Mouse (Mus musculus) MEL (cell line): ENCODE data around the gene Itprip. TPM values are rescaled to one million over a fixed set of nuclear protein-coding genes. Genes with fewer than 3 reads are reported as not detected.

Experiments
- DNase-seq: peaks from one replicate; pipeline ENCODE4 v3.0.0; 2011; ENCODE audit warnings: low read depth, low spot score
- H3K27ac ChIP-seq: 2 replicates; pipeline ENCODE4 v1.5.1; 2012; ENCODE audit warnings: low read depth, mild to moderate bottlenecking, control low read depth, low read length, moderate library complexity; ENCODE audit not compliant: control insufficient read depth
- H3K27me3 ChIP-seq, 2 experiments: fragments of 150-350 bp in 1 of 2; sonication (generic) in 1 of 2; 2 replicates each; pipeline ENCODE4 v1.6.1; 2012; ENCODE audit warnings: low read length in 2 of 2, mild to moderate bottlenecking in 2 of 2, improper control_type of control experiment in 1 of 2, moderate library complexity in 1 of 2; ENCODE audit not compliant: insufficient read depth in 2 of 2, control insufficient read depth in 1 of 2
- H3K36me3 ChIP-seq, 2 experiments: 2 replicates each; pipeline ENCODE4 v1.6.1; 2012 to 2014; ENCODE audit warnings: low read length in 2 of 2, improper control_type of control experiment in 1 of 2, inconsistent platforms in 1 of 2, mild to moderate bottlenecking in 1 of 2; ENCODE audit not compliant: insufficient read depth in 2 of 2, control insufficient read depth in 1 of 2
- H3K4me1 ChIP-seq, 2 experiments: fragments of 150-350 bp in 1 of 2; sonication (generic) in 1 of 2; 2 replicates each; pipeline ENCODE4 v1.6.1; 2012; ENCODE audit warnings: low read length in 2 of 2, improper control_type of control experiment in 1 of 2, mild to moderate bottlenecking in 1 of 2; ENCODE audit not compliant: insufficient read depth in 2 of 2, control insufficient read depth in 1 of 2
- H3K4me3 ChIP-seq, 2 experiments: fragments of 150-350 bp in 1 of 2; sonication (generic) in 1 of 2; 2 replicates each; pipeline ENCODE4 v1.5.1; 2012; ENCODE audit warnings: low read depth in 2 of 2, low read length in 2 of 2, mild to moderate bottlenecking in 2 of 2, moderate library complexity in 2 of 2, control low read depth in 1 of 2, improper control_type of control experiment in 1 of 2; ENCODE audit not compliant: control insufficient read depth in 1 of 2, insufficient read depth in 1 of 2
- H3K79me2 ChIP-seq: 2 replicates; pipeline ENCODE4 v1.6.1; 2012; ENCODE audit warnings: mild to moderate bottlenecking, low read length, moderate library complexity; ENCODE audit not compliant: control insufficient read depth, poor library complexity, insufficient read depth
- H3K9ac ChIP-seq: 2 replicates; pipeline ENCODE4 v1.6.1; 2012; ENCODE audit warnings: low read depth, mild to moderate bottlenecking, control low read depth, low read length, moderate library complexity; ENCODE audit not compliant: control insufficient read depth, poor library complexity, severe bottlenecking
- H3K9me3 ChIP-seq: fragments of 150-350 bp; sonication (generic); replicated peaks from 2 replicates; pipeline ENCODE4 v1.6.1; 2012; ENCODE audit warnings: mild to moderate bottlenecking, low read length, improper control_type of control experiment, moderate library complexity; ENCODE audit not compliant: insufficient read depth
- BHLHE40 ChIP-seq: IDR thresholded peaks from 2 replicates; pipeline ENCODE4 v1.6.1; 2012; ENCODE audit warnings: low read depth, mild to moderate bottlenecking, inconsistent platforms, low read length, improper control_type of control experiment, borderline replicate concordance
- CHD1 ChIP-seq: IDR thresholded peaks from 2 replicates; pipeline ENCODE4 v1.6.1; 2012; ENCODE audit warnings: low read depth, mild to moderate bottlenecking, inconsistent platforms, low read length, improper control_type of control experiment
- CHD2 ChIP-seq: IDR thresholded peaks from 2 replicates; pipeline ENCODE4 v1.6.1; 2011; ENCODE audit warnings: low read length, improper control_type of control experiment
- CTCF ChIP-seq, 3 experiments: IDR thresholded peaks in 2 of 3; conservative IDR thresholded peaks in 1 of 3; 2 replicates each; pipeline ENCODE4 v1.5.1; 2011 to 2012; ENCODE audit warnings: low read length in 3 of 3, low read depth in 2 of 3, mild to moderate bottlenecking in 2 of 3, improper control_type of control experiment in 1 of 3, inconsistent platforms in 1 of 3, mixed read lengths in 1 of 3, moderate library complexity in 1 of 3; ENCODE audit not compliant: control insufficient read depth in 1 of 3, insufficient read depth in 1 of 3, poor library complexity in 1 of 3, severe bottlenecking in 1 of 3
- E2F4 ChIP-seq: IDR thresholded peaks from 2 replicates; pipeline ENCODE4 v1.6.1; 2011; ENCODE audit warnings: low read depth, low read length, improper control_type of control experiment, borderline replicate concordance
- ELF1 ChIP-seq: IDR thresholded peaks from 2 replicates; pipeline ENCODE4 v1.6.1; 2014; ENCODE audit warnings: low read depth, mild to moderate bottlenecking, inconsistent platforms, low read length, improper control_type of control experiment, moderate library complexity
- EP300 ChIP-seq, 2 experiments: IDR thresholded peaks; 2 replicates each; pipeline ENCODE4 v1.6.1; 2011; ENCODE audit warnings: improper control_type of control experiment in 2 of 2, low read length in 2 of 2, low read depth in 1 of 2, mild to moderate bottlenecking in 1 of 2
- ETS1 ChIP-seq: IDR thresholded peaks from 2 replicates; pipeline ENCODE4 v1.6.1; 2012; ENCODE audit warnings: low read depth, mild to moderate bottlenecking, inconsistent platforms, low read length, improper control_type of control experiment, moderate library complexity
- GABPA ChIP-seq: IDR thresholded peaks from 2 replicates; pipeline ENCODE4 v1.6.1; 2012; ENCODE audit warnings: low read depth, mild to moderate bottlenecking, inconsistent platforms, low read length, improper control_type of control experiment, moderate library complexity
- GATA1 ChIP-seq: IDR thresholded peaks from 2 replicates; pipeline ENCODE4 v1.6.1; 2011; ENCODE audit warnings: low read depth, low read length, improper control_type of control experiment
- JUND ChIP-seq: IDR thresholded peaks from 2 replicates; pipeline ENCODE4 v1.6.1; 2011; ENCODE audit warnings: low read depth, mild to moderate bottlenecking, improper control_type of control experiment, low read length
- MAFK ChIP-seq: IDR thresholded peaks from 2 replicates; pipeline ENCODE4 v1.6.1; 2011; ENCODE audit warnings: low read depth, mild to moderate bottlenecking, low read length, improper control_type of control experiment, borderline replicate concordance
- MAX ChIP-seq: IDR thresholded peaks from 2 replicates; pipeline ENCODE4 v1.6.1; 2011; ENCODE audit warnings: low read length, improper control_type of control experiment
- MAZ ChIP-seq: IDR thresholded peaks from 2 replicates; pipeline ENCODE4 v1.6.1; 2012; ENCODE audit warnings: low read depth, mild to moderate bottlenecking, inconsistent platforms, low read length, improper control_type of control experiment
- MEF2A ChIP-seq: IDR thresholded peaks from 2 replicates; pipeline ENCODE4 v1.6.1; 2014; ENCODE audit warnings: low read depth, mild to moderate bottlenecking, inconsistent platforms, low read length, improper control_type of control experiment; ENCODE audit not compliant: poor library complexity, insufficient replicate concordance, severe bottlenecking; ENCODE audit errors: extremely low read depth
- MXI1 ChIP-seq: IDR thresholded peaks from 2 replicates; pipeline ENCODE4 v1.6.1; 2011; ENCODE audit warnings: mild to moderate bottlenecking, low read depth, low read length, improper control_type of control experiment
- MYB ChIP-seq: IDR thresholded peaks from 2 replicates; pipeline ENCODE4 v1.6.1; 2011; ENCODE audit warnings: mild to moderate bottlenecking, low read depth, low read length, improper control_type of control experiment
- NELFE ChIP-seq: IDR thresholded peaks from 2 replicates; pipeline ENCODE4 v1.6.1; 2011; ENCODE audit warnings: low read depth, low read length, improper control_type of control experiment
- NRF1 ChIP-seq: IDR thresholded peaks from 2 replicates; pipeline ENCODE4 v1.6.1; 2014; ENCODE audit warnings: low read depth, mild to moderate bottlenecking, inconsistent platforms, low read length, improper control_type of control experiment, moderate library complexity; ENCODE audit not compliant: poor library complexity, insufficient read depth, severe bottlenecking
- POLR2A ChIP-seq, 2 experiments: IDR thresholded peaks; 2 replicates each; pipeline ENCODE4 v1.6.1; 2011 to 2012; ENCODE audit warnings: low read length in 2 of 2, mild to moderate bottlenecking in 2 of 2, control low read depth in 1 of 2, improper control_type of control experiment in 1 of 2, low read depth in 1 of 2, moderate library complexity in 1 of 2; ENCODE audit not compliant: control insufficient read depth in 1 of 2, insufficient read depth in 1 of 2, poor library complexity in 1 of 2
- POLR2AphosphoS2 ChIP-seq: IDR thresholded peaks from 2 replicates; pipeline ENCODE4 v1.6.1; 2011; ENCODE audit warnings: low read length, improper control_type of control experiment
- POLR2AphosphoS5 ChIP-seq: IDR thresholded peaks from 2 replicates; pipeline ENCODE4 v1.6.1; 2012; ENCODE audit warnings: low read depth, borderline replicate concordance, mild to moderate bottlenecking, inconsistent platforms, low read length, moderate library complexity, mixed read lengths
- RAD21 ChIP-seq: IDR thresholded peaks from 2 replicates; pipeline ENCODE4 v1.6.1; 2011; ENCODE audit warnings: mild to moderate bottlenecking, low read depth, low read length, improper control_type of control experiment
- SMC3 ChIP-seq: IDR thresholded peaks from 2 replicates; pipeline ENCODE4 v1.6.1; 2011; ENCODE audit warnings: low read depth, low read length, improper control_type of control experiment
- TAL1 ChIP-seq: IDR thresholded peaks from 2 replicates; pipeline ENCODE4 v1.6.1; 2012; ENCODE audit warnings: mild to moderate bottlenecking, inconsistent platforms, low read length, moderate library complexity, mixed read lengths
- TBP ChIP-seq: IDR thresholded peaks from 2 replicates; pipeline ENCODE4 v1.8.0; 2011; ENCODE audit warnings: low read depth, low read length, improper control_type of control experiment
- TCF12 ChIP-seq: IDR thresholded peaks from 2 replicates; pipeline ENCODE4 v1.6.1; 2014; ENCODE audit warnings: low read depth, mild to moderate bottlenecking, inconsistent platforms, low read length, improper control_type of control experiment, moderate library complexity
- UBTF ChIP-seq: IDR thresholded peaks from 2 replicates; pipeline ENCODE4 v1.6.1; 2012; ENCODE audit warnings: low read depth, mild to moderate bottlenecking, inconsistent platforms, low read length, improper control_type of control experiment, moderate library complexity, borderline replicate concordance; ENCODE audit not compliant: insufficient read depth
- USF1 ChIP-seq: IDR thresholded peaks from 2 replicates; pipeline ENCODE4 v1.6.1; 2014; ENCODE audit warnings: low read depth, mild to moderate bottlenecking, inconsistent platforms, low read length, improper control_type of control experiment, moderate library complexity
- USF2 ChIP-seq, 2 experiments: IDR thresholded peaks; 2 replicates each; pipeline ENCODE4 v1.6.1; 2011 to 2012; ENCODE audit warnings: improper control_type of control experiment in 2 of 2, low read length in 2 of 2, borderline replicate concordance in 1 of 2, inconsistent platforms in 1 of 2, low read depth in 1 of 2, mild to moderate bottlenecking in 1 of 2; ENCODE audit not compliant: insufficient read depth in 1 of 2
- ZC3H11A ChIP-seq: IDR thresholded peaks from 2 replicates; pipeline ENCODE4 v1.6.1; 2012; ENCODE audit warnings: low read depth, mild to moderate bottlenecking, inconsistent platforms, low read length, improper control_type of control experiment
- ZKSCAN1 ChIP-seq: IDR thresholded peaks from 2 replicates; pipeline ENCODE4 v1.6.1; 2012; ENCODE audit warnings: low read depth, mild to moderate bottlenecking, inconsistent platforms, low read length, improper control_type of control experiment, moderate library complexity
- ZMIZ1 ChIP-seq: IDR thresholded peaks from 2 replicates; pipeline ENCODE4 v1.6.1; 2012; ENCODE audit warnings: low read depth, mild to moderate bottlenecking, inconsistent platforms, low read length, improper control_type of control experiment, moderate library complexity
- ZNF384 ChIP-seq: IDR thresholded peaks from 2 replicates; pipeline ENCODE4 v1.6.1; 2012; ENCODE audit warnings: low read depth, mild to moderate bottlenecking, inconsistent platforms, low read length, improper control_type of control experiment
- polyA plus RNA-seq, 2 experiments: library from polyadenylated mRNA; stranded (reverse) in 1 of 2; unstranded in 1 of 2; fragments of >175 nt in 1 of 2; fragments of >200 nt in 1 of 2; gene quantifications; 2 replicates each; pipeline versions ENCODE4 v1.2.1 to v1.2.4; 2012; ENCODE audit warnings: low replicate concordance in 2 of 2, low read depth in 1 of 2; ENCODE audit not compliant: insufficient read length in 2 of 2, insufficient read depth in 1 of 2, missing spikeins in 1 of 2
- total RNA-seq: library from RNA; depleted of rRNA; stranded (reverse); fragments of 300-350 nt; gene quantifications from 2 replicates; pipeline ENCODE4 v1.2.3, GENCODE M21; 2012

The Itprip gene
- total and polyA plus RNA-seq, 3 experiments, result 26.3 to 26.9 TPM; not detected in 1

GRCm38 (mm10) chr19:47854796-47855783 is 64.0 kb downstream of the Itprip start, which contains the start of gene Gsto1:
TSS of gene Gsto1 (plus strand) at chr19:47854970.
- peak within 1 kb of the TSS; percentile 87 for H3K9ac ChIP-seq
- TF ChIP-seq MAZ (peak; percentile 78; the same call in 1 of the 2 replicates), MAX (peak; percentile 94), ZC3H11A (no peak), NELFE (peak; percentile 86), POLR2A (IDR thresholded peaks at IDR 0.05; ENCODE audit: control insufficient read depth in 1 of 2, insufficient read depth in 1 of 2, low read depth in 1 of 2, low read length in 2 of 2, poor library complexity in 1 of 2) (peak; percentile 89 to 96), JUND (no peak; the same call in 1 of the 2 replicates), TAL1 (no peak), SMC3 (no peak), E2F4 (no peak), ZKSCAN1 (no peak), EP300 (IDR thresholded peaks at IDR 0.05; ENCODE audit: low read depth in 1 of 2, low read length in 2 of 2) (no peak; a peak in 1 of 4 replicates), MXI1 (peak; percentile 98), MYB (no peak), GABPA (no peak), RAD21 (no peak), MEF2A (no peak), ETS1 (0 out of 2 replicates have a peak, but pooled peaks have one; percentile 6), USF1 (peak; percentile 33; the same call in 1 of the 2 replicates), ZNF384 (no peak; the same call in 1 of the 2 replicates), POLR2AphosphoS5 (no peak), USF2 (IDR thresholded peaks at IDR 0.05; ENCODE audit: borderline replicate concordance in 1 of 2, insufficient read depth in 1 of 2, low read depth in 1 of 2, low read length in 2 of 2) (no peak), UBTF (no peak), TCF12 (peak; percentile 33; the same call in 1 of the 2 replicates), MAFK (no peak), CHD2 (no peak), GATA1 (0 out of 2 replicates have a peak, but pooled peaks have one; percentile 21), NRF1 (no peak), ELF1 (no peak; the same call in 1 of the 2 replicates), CTCF (IDR thresholded peaks at IDR 0.05 in 2 of 3, conservative IDR thresholded peaks at IDR 0.05 in 1 of 3; ENCODE audit: control insufficient read depth in 1 of 3, insufficient read depth in 1 of 3, low read depth in 2 of 3, low read length in 3 of 3, poor library complexity in 1 of 3, severe bottlenecking in 1 of 3) (no peak), ZMIZ1 (peak; percentile 68; the same call in 1 of the 2 replicates), TBP (peak; percentile 78), POLR2AphosphoS2 (peak; percentile 63; the same call in 1 of the 2 replicates), BHLHE40 (no peak), CHD1 (no peak)

More at GRCm38 (mm10) chr19:47854796-47855783, 64.0 kb downstream of the Itprip start, which contains the start of gene Gsto1:
- H3K4me1 ChIP-seq, result peaks cover 5 to 10% of the 10 kb centered on the region in 2 experiments
- H3K36me3 ChIP-seq, result peaks cover 5 to 6% of the 10 kb centered on the region in 2 experiments
- peak; percentile 94 for DNase-seq
- H3K27me3 ChIP-seq, result no peaks in the 10 kb centered on the region
- H3K79me2 ChIP-seq, result peaks cover 10% of the 10 kb centered on the region
- H3K9me3 ChIP-seq, result no peaks in the 10 kb centered on the region
- H3K4me3 ChIP-seq, result peak within 1 kb of the TSS; percentile 82 to 86
- peak within 1 kb of the TSS; percentile 64 for H3K27ac ChIP-seq
